Mouse (Mus musculus) fat pad, adult 2 months (tissue): ENCODE data around the gene Ffar2.
A peak's percentile ranks its signal among the peaks of the same experiment; 100 is the strongest.

Experiments
- DNase-seq: peaks from one replicate; pipeline ENCODE4 v3.0.0-alpha.2; 2011; ENCODE audit warnings: low read depth, low spot score; ENCODE audit errors: extremely low read depth

Gene Ffar2

DNA sequence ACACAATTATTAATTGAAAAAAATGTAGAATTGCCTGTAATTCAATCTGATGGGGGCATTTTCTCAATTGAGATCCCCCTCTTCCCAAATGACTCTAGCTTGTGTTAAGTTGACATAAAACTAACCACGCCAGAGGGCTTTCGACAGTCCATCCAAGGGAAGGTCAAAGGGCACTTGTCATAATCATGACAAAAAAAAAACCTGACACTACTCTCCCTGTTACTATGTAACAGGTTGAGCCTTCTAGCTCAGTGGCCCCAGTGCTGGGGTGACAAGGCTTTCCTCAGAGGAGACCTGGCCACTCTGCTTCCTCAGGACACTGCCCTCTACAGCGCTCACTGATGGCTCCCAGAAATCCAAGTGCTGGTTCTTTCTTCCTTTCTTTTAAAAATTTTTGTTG, 731 bp upstream of the Ffar2 start:
- DNase-seq, result no peak

DNA sequence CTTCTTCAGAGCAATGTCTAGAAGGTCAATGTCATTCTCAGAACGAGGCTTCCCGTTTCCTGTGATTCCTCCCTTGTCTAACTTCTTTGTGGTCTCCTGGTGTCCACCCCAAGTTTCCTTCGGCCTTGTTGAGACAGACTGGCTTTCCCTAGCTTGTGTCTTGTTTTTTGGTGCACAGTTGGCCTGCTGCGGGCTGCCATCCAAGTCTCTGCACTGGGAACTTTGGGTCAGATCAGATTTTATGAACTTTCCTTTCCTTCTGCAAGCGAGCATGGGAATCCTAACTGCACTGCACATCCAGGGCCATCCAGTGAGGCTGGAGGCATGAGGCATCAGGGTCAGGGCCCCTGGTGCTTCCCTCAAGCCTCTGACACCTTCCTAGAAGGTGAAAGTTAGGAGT, 2.0 kb downstream of the Ffar2 start:
- no peak for DNase-seq

DNA sequence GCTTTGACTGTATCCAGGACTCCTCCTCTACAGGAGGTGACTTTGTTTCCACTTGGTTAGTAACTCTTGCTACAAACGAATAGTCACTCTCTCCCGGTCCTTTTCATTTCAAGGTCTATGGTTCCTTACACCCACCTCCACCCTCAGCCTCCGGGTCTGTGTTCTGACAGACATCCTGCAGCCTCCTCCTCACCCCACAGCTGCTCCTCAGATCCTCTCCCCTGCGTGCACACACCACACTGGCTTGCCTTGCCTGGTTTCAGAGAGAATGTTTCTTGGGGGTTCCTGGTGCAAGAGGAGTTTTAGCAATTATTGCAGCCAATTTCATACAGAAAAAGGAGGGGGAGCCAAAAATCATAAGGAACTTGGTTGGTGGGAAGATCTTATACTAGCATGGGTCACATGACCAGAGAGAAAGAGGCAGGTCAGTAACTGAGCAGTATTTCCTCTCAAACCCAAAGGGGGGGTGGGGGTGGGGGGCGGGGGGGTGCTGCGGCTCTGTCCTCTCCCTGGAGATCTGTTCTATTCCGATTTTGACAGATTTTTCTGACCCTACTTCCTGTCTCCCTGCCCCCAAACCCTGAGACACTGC, 2.6 kb downstream of the Ffar2 start:
- no peak for DNase-seq

DNA sequence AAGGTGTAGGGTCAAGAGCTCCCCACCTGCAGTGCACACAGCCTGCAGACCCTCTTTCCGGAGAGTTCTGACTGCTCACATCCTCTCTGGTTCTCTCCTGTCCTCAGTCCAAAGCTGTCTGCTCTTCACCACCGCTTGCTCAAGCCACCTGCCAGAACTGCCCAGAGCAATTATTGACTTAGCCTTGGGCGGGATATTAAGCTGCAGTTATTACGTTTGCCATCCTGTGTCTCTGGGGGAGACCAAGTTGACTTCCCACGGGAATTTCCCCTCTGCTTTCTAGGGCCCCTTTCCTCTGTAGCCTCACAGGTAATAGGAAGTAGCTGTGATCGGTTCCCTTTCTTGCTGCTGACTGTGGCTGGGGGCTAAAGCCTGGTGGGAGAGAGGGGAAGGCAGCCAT, 3.4 kb downstream of the Ffar2 start:
- DNase-seq, result no peak

DNA sequence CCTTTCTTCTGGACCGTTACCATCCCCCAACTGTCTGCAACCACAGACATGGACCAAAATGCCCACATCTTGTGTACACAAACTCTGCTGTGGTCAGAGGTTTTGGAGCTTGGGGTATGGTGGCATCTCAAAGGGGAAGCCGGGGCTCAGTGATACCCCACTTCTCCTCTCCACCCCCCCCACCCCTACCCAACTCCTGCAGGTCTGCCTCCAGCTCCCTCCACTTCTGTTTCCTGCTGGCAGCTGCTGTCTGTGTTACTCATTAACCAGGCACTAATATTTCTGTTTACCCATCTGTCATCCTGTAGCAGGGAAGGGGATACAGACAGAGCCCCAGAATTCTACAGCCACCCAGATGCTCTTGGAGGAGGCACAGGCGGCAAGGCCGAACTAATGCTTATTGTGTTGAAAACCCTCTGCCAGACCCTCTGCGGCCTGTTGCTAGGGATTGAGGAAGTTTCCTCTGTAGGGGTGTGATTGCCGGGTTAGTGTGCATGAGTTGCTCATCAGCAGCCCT, 11.2 kb downstream of the Ffar2 start:
- DNase-seq, result no peak

DNA sequence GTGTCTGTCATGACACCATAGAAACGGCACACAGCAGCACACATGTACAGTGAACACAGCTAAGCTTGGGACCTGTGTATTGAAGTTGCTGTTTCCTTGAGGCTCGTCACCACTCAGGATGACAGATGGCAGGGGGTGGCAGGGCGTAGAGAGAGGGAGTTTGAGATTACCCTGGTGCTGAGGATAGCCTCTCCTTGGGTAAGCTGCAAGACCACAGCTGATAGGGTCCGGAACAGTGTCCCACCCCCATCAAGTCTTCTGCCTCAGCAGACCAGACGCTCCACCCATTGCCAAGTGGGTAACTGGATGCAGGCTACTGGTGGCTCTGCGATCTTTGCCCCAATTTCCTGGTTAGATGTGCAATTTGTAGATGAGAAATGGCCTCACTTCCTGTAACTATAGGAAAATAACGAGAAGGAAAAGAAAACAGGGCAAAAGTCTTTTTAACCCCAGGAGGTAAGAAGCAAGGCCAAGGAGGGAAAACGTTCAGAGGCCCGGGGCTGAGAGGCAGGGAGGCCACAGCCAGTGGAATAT, 11.8 kb downstream of the Ffar2 start:
- no peak for DNase-seq

DNA sequence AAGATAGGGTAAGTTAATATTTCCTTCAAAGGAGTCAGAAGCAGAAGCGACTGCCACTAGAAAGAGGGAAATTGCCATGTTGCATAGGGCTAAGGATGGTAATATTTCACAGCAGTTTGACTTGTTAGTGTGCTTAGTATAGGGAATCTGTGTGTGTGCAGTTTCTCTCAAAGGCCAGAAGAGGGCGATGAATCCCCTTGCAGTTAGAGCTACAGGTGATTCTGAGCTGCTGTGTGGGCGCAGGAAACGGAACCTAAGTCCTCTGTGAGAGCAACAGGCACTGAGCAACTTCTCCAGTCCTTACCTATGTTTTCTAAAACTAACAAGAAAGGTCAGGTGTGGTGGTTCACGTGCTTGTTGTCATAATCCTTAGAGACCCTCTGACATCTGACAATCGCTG, 13.3 kb downstream of the Ffar2 start:
- no peak for DNase-seq

DNA sequence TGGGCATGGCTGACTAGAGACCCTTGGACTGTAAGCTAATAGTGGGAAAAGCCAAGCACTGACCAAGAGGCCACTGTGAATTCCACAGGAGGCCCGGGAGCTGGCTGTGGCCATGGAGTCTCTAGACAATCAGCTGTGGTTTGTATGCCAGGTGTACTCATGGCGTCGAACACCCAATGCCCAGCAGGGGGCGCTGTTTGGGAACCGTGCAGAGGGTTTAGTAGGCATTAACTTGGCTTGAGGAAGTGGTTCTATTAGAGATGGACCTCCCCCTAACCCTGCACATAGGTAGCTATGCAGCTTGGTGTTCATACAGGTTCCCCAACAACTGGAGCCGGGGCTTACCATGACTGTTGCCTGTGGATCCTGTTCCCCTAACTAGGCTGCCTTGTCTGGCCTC, 17.7 kb downstream of the Ffar2 start:
- no peak for DNase-seq

DNA sequence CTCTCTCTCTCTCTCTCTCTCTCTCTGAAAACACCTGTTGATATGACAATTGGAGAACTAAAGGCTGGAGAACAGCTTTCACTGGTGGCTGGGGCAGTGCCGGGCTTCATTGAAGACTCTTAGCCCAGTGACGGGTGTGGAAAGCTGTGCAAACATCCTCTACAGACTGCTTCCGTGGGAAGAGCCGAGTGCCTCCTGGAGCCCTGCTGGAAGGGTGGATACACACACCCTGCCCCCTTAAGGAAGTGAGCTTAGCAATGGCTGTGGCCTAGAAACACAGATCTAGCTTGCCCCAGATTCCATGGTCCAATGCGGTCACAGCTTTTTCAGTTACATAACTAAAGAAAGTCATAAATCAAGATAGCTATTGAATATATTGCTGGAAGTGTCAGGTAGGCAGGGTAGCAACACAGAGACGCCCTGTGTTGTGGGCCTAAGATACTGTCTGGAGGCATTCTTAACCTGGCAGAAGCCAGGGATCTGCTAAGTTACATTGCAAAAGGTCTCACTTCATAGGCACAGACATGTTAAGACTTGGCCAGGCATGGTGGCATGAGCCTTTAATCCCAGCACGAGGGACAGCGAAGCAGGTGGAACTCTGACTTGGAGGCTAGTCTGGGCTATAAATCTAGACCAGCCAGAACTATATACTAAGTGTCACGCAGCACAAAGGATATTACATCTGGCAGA, 19.4 kb downstream of the Ffar2 start:
- peak; percentile 98 for DNase-seq

DNA sequence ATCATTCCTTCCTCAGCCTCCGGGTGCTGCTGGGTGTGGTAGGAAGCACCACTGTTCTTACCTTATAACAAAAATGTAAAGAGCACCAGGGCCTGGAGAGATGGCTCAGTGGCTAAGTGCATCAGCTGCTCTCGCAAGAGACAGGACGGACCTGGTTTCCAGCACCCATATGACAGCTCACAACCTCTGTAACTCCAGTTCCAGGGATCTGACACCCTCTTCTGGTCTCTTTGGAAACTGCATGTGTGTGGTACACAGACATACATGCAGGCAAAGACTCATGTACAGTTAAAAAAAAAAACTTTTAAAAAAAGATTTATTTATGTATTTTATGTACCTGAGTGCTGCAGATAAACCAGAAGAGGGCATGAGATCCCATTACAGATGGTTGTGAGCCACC, 20.3 kb downstream of the Ffar2 start:
- no peak for DNase-seq

DNA sequence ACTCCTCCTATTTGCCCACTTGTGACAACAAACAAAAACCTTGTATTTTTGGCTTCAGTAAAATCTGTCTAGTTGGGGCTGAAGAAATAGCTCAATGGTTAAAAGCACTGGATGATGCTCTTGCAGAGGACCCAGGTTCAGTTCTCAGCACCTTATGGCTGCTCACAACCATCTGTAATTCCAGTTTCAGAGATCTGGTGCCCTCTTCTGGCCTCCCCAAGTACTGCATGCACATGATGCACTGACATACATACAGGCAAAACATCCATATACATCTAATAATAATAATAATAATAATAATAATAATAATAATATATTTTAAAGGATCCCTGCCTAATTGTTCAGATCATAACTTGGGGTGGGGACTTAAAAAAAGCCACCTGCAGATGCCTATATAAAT, 22.9 kb downstream of the Ffar2 start:
- no peak for DNase-seq

DNA sequence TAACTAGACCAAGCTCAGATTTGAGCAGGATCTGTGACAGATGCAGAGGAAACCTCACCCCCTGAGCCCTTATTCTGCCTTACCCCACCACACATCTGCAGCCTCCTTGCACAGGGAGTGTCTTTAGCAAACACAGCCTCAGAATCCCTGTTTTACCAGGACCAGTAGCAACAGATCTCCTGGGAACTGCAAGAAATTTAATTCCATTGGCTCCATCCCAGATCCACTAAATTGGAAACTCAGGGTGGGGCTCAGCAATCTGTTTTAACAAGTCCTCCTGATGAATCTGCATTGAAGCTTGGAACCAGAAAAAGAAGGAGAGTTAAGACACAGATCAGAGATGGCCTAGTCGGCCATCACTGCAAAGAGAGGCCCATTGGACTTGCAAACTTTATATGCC, 26.8 kb downstream of the Ffar2 start:
- no peak for DNase-seq

DNA sequence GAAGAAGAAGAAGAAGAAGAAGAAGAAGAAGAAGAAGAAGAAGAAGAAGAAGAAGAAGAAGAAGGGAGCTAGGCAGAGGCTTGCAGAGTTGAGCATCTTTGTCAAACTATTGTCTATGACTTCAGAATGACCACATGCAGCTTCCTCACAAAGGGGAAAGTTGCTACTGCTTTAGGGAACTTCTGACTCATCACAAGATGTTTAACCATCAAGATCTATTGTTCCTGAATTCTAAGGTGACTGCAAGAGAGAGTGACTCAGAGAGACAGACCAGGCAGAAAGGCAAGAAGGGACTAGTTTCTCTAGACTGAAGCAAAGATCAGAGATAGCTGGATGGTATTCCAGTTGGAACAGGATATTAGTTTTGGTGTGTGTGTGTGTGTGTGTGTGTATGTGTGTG, 28.7 kb downstream of the Ffar2 start:
- DNase-seq, result no peak

DNA sequence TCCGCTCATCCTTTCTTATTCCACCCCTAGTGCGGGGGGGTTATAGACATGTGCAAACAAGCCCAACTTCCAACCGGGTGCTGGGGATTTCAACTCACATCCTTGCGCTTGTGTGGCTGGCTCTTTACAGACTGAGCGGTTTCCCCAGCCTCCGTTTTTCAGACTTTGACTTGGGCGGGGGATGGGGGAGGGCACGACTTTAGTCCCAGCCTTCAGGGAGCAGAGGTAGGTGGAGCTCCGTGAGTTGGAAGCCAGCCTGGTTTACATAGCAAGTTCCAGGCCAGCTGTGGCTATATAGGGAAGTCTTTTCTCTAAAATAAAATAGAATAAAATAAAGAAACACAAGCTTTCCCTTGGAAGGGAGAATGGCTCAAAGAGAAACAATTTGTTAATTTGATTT, 31.7 kb downstream of the Ffar2 start:
- DNase-seq, result no peak

DNA sequence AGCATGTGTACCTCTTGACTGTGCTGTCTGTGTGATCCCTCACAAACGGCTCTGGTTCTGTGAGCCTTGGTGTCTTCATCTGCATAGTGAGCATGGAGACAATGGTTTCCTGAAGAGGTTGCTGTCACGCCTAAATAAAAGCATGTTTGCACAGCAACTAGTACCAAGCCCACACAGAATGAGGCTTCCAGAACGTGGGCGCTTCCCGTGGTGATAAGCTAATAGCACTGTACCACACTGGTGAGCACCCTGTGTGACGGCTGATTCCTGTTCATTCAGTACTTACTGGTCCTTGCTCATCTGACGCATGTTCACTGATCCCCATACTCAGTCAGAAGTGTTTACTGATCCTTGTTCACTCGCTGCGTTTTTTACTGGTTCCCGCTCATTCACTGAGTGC, 33.4 kb downstream of the Ffar2 start:
- DNase-seq, result no peak

DNA sequence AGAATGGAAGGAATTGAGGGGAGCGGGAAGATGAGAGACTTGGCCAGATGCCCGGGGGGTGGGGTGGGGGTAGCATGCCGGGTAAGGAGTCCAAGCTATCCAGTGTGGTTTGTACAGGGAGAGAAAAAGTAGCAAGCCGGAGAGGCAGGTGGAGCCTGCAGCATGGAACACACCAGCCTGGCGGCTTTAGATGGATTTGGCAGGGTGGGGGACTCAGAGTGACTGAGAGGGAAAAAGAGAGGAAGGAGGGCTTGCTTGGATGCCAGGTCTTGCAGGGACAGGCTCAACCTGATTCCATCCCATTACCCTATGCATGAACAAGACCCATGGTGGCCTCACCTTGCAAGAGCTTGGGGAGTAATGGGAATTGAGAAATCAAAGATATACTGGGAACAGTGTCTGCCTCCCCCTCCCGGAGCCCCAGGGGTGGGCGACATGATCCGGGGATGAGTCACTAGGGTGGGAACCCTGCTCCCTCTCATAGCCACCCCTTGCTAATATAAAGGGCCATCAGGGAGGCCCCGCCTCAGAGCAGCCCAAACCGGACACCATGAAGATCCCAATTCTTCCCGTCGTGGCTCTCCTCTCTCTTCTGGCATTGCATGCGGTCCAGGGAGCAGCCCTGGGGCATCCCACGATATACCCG, 36.1 kb downstream of the Ffar2 start, which contains the start of gene Krtdap:
Gene Krtdap (plus strand): TSS at position 520 of the 646 bp plus-strand sequence.
- no peak for DNase-seq

DNA sequence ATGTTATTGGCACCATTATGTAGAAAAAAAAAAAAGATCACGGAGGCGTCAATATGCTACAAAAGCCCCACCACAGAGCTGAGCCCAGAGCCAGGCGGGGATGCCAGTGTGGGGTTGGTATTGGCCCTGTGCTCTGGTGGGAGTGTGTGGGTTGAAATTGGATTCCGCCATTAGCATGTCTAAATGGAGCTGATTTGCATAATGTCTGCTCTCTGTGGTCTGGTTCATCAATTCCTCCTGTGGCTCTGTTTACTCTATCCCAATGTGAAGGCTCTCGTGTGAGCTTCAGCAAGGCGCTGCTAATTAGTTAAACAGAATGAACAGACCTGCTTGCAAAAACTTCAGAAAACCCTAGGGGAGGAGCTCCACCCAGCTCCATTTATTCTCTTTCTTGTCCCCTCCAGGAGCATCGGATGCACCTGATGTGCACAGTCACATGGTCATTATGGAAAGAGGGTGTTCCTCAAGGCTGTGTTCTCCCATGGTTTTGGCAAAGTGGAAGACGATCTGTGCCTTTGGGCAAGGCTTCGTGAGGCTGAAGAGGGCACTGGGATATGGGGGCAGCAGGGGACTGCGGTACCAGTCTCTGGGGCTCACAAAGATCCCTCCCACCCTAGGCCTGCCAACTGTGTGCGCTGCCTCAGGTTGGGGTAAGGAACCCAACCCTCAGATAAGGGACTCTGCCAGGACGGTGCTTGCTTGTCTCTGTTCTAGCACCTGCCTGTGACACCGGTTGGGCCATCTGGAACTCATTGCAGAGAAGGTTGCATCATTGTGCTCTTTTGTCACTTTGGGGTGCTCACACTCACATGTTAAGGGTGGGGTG, 37.6 kb downstream of the Ffar2 start:
- DNase-seq, result no peak

DNA sequence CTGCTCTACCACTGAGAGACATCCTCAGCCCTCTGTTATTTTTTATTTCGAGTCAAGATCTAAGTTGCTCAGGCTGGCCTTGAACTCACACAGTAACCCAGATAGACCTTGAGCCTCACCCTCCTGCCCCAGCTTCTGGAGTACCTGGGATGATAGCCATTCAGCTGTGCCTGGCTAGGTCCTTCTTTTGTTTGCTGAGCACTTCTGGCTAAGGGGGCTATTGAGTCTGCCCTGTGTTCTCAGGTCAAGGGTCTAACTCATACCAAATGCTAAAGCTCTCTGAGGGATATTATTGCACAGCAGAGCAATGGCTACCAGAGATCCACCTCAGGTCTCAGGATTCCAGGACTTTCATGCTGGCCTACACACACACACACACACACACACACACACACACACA, 38.4 kb downstream of the Ffar2 start:
- DNase-seq, result no peak

DNA sequence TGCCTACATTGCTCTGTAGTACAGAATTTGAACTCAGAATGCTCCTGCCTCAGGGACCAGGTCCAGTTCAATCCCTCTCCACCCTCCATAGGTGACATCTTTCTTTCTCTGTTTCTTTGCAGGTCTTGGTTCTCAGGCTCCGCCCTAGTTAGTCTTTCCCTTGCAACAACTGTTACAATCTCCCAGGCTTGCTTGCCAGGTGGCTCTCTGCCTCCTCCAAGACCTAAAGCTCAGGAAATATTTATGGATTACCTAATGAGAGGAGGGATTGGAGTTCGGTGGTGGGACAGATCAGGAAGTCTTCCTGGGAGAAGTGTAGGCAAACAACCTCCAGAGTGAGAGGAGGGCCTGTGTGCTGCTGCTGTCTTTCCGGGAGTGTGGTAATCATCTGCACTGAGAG, 40.9 kb downstream of the Ffar2 start:
- peak; percentile 63 for DNase-seq

DNA sequence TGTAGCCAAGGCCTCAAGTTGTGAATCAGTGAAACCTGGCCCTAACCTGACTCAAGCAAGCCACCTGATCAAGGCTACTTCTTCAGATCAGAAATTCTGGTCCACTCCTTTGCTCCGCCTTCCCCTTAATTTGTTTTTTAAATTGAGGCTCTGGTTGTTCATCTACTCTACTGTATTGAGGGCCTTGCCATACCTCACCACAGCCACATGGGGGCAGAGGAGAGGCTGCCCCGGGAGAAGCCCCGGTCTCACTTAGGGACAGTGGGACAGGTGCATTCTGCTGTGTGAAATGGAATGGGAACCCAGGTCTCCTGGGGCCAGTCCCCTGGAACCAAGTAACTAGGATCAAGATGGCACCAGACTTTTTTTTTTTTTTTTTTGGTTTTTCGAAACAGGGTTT, 41.8 kb downstream of the Ffar2 start:
- no peak for DNase-seq

DNA sequence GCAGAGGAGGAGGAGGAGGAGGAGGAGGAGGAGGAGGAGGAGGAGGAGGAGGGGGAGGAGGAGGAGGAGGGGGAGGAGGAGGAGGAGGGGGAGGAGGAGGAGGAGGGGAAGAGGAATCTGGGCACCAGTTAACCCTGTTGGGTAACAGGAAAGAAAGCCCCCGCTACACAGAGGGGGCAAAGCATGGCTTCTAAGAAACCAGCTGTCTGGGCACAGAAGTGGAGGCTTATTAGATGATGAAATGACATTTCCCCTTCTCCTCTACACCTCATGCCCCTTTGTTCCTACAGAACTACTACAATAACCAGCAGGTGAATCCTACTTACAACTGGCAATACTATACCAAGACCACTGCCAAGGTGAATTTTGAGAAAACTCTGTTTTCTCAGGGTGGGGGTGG, 45.7 kb downstream of the Ffar2 start:
- DNase-seq, result no peak
